Mouse (Mus musculus) lung, adult 2 months (tissue): Measurements from ENCODE around the gene Hspbap1.

Experiments
- CTCF ChIP-seq: fragments of 200-500 bp; IDR thresholded peaks from 2 replicates; pipeline ENCODE4 v1.5.1; 2011; ENCODE audit warnings: mild to moderate bottlenecking, low read length, control low read depth; ENCODE audit not compliant: insufficient read depth
- POLR2A ChIP-seq: fragments of 200-500 bp; IDR thresholded peaks from 2 replicates; pipeline ENCODE4 v1.6.1; 2011; ENCODE audit warnings: low read depth, mild to moderate bottlenecking, control low read depth, low read length, borderline replicate concordance; ENCODE audit errors: extremely low read depth

GRCm38 (mm10) chr16:35871048-35871851 is 101.1 kb downstream of the Hspbap1 start, which contains the start of gene Parp14:
- no peak for TF ChIP-seq CTCF
- TF ChIP-seq POLR2A, result peak; percentile 79; the same call in 1 of the 2 replicates
